Mouse (Mus musculus) ES-E14 (cell line): ENCODE measurements around the gene Aimp2.

Source experiments
- CHD2 ChIP-seq: IDR thresholded peaks from 2 replicates; pipeline ENCODE4 v1.6.1; 2014; ENCODE audit warnings: mild to moderate bottlenecking, low read depth, low read length, inconsistent platforms
- ZC3H11A ChIP-seq: IDR thresholded peaks from 2 replicates; pipeline ENCODE4 v1.6.1; 2012; ENCODE audit warnings: low read depth, mild to moderate bottlenecking, inconsistent platforms, low read length, borderline replicate concordance
- ZNF384 ChIP-seq: IDR thresholded peaks from 2 replicates; pipeline ENCODE4 v1.6.1; 2012; ENCODE audit warnings: low read depth, low read length, inconsistent platforms

DNA sequence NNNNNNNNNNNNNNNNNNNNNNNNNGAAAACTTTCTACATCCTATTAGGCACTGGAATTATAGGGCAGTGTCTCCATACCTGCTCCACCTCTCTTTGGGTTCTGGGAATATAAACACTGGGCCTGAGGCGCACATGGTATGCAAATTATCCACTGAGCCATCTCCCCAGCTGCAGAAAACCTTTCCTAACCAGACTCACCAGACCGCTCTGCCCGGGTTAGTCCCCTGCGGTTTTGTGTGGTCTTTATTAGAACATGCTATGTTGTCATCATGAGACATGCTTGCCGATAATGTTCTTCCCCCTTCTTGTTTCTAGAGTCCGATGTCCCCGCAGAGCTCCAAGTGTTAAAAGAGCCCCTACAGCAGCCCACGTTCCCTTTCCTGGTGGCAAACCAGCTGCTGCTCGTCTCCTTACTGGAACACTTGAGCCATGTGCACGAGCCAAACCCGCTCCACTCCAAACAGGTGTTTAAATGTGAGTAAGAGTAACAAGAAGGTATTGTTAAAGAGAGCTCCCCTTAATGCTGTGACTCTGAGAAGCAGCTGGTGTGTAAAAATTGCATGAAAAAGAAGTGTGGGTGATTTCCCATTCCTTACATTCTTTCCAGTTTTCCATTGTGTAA is 38.0 kb downstream of the Aimp2 start:
- TF ChIP-seq ZC3H11A = no peak
- no peak for TF ChIP-seq CHD2
- TF ChIP-seq ZNF384 = no peak
